Mouse (Mus musculus) brain, adult 2 months (tissue): ENCODE data around the gene Rbp4.

ENCODE experiments used
- DNase-seq: peaks from one replicate; pipeline ENCODE4 v3.0.0; 2011; ENCODE audit warnings: low read depth, low spot score

The Rbp4 gene

GRCm38 (mm10) chr19:38091512-38091985, 33.5 kb downstream of the Rbp4 start:
- no peak for DNase-seq

DNA sequence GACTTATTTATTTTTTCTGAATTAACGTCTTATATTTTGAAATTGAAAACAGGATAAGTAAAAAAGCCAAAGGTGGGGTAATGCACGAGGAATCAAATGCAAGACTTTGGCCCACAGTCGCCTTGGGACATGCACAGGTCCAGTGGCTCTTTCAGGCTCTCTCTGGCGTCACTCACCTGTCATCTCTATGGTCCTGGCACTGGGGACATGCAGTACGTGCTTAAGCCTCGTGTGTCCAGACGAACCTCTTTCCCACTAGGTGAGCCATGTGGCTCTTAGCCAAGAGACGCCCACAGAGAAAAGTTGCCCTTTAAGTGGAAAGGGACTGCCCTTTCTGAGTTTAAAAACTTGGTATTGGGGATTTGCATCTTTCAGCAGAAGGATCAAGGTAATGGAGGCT, 35.7 kb downstream of the Rbp4 start:
- DNase-seq, result no peak

DNA sequence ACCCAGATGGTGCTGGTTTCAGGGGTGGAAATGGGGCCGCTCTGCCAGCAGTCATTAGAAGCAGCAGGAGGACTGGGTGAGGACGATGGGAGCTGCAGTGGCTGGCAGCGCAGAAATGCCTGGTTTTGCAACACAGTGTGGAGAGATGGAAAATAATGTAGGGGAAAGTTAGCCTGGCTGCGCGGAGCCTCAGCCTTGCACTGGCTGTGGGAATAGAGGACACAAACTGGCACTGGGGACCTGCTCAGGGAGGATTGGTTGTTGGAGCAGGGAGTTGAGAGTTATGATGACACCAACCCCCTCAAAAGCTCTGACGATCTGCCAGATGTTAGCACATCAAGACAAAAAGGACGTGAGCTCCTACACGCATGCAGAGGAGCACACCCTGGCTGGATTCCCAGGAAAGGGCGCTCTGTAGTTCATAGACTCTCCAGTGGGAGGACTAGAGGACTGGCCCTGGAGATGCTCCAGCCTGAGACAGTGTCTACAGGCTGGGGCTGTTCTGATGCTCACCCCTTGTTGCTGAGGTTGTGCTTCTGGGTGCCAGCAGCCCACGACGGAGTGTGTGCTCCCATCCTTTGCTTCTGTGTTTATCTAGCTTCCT, 38.0 kb downstream of the Rbp4 start:
- peak; percentile 63 for DNase-seq

DNA sequence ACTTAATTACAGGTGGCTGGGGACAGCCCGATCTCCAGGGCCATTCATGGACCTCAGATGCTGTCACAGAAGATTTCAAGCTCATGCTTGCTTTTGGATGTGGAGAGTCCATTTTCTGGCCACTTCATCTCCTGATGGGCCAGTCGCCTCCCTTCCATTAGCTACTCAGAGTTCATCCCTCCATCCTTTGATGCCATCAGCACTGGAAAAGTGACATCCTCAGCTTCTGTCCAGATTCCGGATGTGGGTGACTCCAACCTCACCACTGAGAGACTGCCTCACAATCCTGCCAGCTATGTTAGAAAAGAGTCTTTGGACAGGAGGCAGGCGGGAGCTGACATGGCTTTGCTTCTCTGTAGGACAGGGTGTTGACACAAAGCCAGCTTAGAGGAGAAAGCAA, 39.2 kb downstream of the Rbp4 start:
- no peak for DNase-seq

GRCm38 (mm10) chr19:38082931-38083525, 42.1 kb downstream of the Rbp4 start:
- no peak for DNase-seq

- no peak for DNase-seq
Observed at GRCm38 (mm10) chr19:38081361-38081760, 43.7 kb downstream of the Rbp4 start.

DNA sequence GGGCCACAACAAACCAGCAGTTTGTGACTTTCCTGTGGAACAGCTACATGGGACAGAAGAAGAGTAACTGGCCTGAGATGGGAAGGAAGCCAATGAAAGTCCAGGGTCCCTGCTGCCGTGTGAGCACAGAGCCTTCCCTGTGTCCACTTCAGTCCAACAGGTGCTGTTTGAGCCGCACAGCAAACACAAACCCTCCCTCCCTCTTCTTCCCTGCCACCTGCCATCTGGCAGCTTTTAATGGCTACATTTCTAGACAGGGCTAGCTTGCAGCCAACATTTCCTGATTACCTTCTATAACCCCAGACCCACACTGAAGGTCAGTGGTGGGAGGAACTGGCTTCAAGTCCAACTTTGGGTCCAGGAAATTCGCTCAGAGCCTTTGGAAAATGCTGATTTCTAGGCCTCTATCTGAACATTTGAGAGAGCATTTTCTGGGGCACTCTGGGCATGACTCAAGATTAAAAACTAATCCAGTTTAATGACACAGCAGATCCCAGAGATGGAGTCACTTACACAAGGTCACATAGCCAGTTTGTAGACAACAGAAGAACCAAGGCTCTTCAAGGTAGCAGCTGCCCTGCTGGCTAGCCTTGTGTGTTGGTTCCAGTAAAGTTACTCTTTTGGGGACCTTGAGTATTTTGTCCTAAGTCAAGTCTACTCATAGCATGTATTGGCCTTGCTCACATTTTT, 47.1 kb downstream of the Rbp4 start:
- peak; percentile 11 for DNase-seq

DNA sequence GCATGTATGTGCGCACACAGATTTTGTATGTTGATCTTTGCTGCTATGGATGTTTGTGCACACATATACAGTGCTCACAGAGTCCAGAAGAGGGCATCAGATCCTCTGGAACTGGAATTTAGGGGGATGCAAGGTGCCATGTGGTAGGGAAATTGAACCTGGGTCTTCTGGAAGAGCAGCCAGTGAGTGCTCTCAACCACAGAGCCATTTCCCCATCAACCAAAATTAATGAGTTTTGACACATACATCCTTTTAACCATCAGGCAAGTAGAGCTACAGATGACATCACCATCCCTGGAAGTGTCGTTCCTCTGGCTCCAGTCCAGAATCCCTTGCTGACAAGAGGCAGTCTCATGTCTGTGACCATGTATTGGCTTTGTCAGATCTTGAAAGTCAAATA, 48.8 kb downstream of the Rbp4 start:
- peak; percentile 14 for DNase-seq

DNA sequence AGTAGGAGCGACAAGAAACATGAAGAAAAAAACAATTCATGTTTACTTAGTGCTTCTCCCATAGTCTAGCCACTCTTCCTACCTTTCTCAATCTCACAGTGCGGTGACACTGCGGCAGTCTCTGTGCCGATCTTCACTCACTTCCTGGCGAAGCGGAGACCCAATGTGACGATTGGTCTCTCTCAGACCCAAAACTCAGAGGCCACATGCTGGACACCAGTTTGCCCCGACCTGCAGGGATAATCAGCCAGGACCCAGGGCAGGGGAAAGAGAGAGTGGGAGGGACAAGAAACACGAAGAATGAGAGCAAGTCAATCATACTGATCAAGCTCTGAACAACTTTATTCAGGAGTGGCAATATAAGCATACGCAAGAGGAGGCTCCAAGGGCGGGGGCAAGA, 50.0 kb downstream of the Rbp4 start:
- no peak for DNase-seq

DNA sequence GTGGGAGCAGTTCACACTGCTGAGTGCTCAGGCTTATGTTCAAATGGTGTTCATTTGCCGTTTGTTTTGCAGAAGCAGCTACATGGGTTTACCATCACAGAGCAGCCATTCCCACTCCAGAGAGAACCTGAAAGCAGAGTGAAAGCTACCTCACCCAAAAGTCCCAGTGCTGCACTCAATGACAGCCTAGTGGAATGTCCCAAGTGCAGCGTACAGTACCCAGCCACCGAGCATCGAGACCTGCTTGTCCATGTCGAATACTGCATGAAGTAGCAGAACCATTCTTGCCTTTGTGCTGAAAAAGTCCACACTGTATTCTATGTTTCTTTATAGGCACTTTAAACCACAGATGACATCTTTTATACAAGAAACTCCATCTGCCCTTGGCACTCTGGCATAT, 51.9 kb downstream of the Rbp4 start:
- DNase-seq, result no peak
